Comparison of ENCODE assay signal across 7 mouse cellular contexts in genomic region chr8:106210035-106210731, GRCm38 (mm10). TPM values are rescaled to one million over a fixed set of nuclear protein-coding genes. Genes with fewer than 3 reads are reported as not detected.
DNase-seq lines count a peak whose midpoint lies in the region; ATAC-seq lines count a peak whose summit lies in the region.

No protein-coding gene starts in this region.

- no peaks in the 10 kb centered on the region for H3K9me3 ChIP-seq in embryonic facial prominence, embryonic 13.5 days
- H3K9me3 ChIP-seq in hindbrain, embryonic 15.5 days: no peaks in the 10 kb centered on the region
- H3K9me3 ChIP-seq in stomach, embryonic 16.5 days (replicated peaks; ENCODE audit: control insufficient read depth, low read length): no peaks in the 10 kb centered on the region

- peak overlapping the region; percentile 94 for H3K9ac ChIP-seq in embryonic facial prominence, embryonic 13.5 days
- H3K9ac ChIP-seq in hindbrain, embryonic 15.5 days: peak overlapping the region; percentile 76
- peak overlapping the region; percentile 95 for H3K9ac ChIP-seq in stomach, embryonic 16.5 days (ENCODE audit: low read length)

- peak overlapping the region; percentile 85 for H3K4me3 ChIP-seq in embryonic facial prominence, embryonic 13.5 days
- peak overlapping the region; percentile 82 for H3K4me3 ChIP-seq in hindbrain, embryonic 15.5 days
- peak overlapping the region; percentile 96 for H3K4me3 ChIP-seq in stomach, embryonic 16.5 days (replicated peaks; ENCODE audit: low read length)

- WGBS in embryonic facial prominence, embryonic 13.5 days: under 1% methylated on average over 35 of the region's 35 CpGs
- under 1% methylated on average over 35 of the region's 35 CpGs for WGBS in hindbrain, embryonic 15.5 days
- under 1% methylated on average over 35 of the region's 35 CpGs for WGBS in stomach, embryonic 16.5 days

- H3K36me3 ChIP-seq in embryonic facial prominence, embryonic 13.5 days: peaks cover 48% of the 10 kb centered on the region
- H3K36me3 ChIP-seq in hindbrain, embryonic 15.5 days: peaks cover 23% of the 10 kb centered on the region
- peaks cover 6% of the 10 kb centered on the region; the same call in 1 of the 2 replicates for H3K36me3 ChIP-seq in stomach, embryonic 16.5 days (ENCODE audit: control insufficient read depth, insufficient read depth, low read length)

- no peaks in the 10 kb centered on the region for H3K27me3 ChIP-seq in embryonic facial prominence, embryonic 13.5 days
- no peaks in the 10 kb centered on the region for H3K27me3 ChIP-seq in hindbrain, embryonic 15.5 days
- no peaks in the 10 kb centered on the region for H3K27me3 ChIP-seq in stomach, embryonic 16.5 days (ENCODE audit: control insufficient read depth, insufficient read depth, low read length)

- H3K4me2 ChIP-seq in embryonic facial prominence, embryonic 13.5 days: peak overlapping the region; percentile 79
- H3K4me2 ChIP-seq in hindbrain, embryonic 15.5 days: peak overlapping the region; percentile 83
- peak overlapping the region; percentile 85 for H3K4me2 ChIP-seq in stomach, embryonic 16.5 days (ENCODE audit: low read depth, low read length)

- peaks cover 19% of the 10 kb centered on the region for H3K4me1 ChIP-seq in embryonic facial prominence, embryonic 13.5 days
- H3K4me1 ChIP-seq in hindbrain, embryonic 15.5 days (replicated peaks): peaks cover 28% of the 10 kb centered on the region
- H3K4me1 ChIP-seq in stomach, embryonic 16.5 days (ENCODE audit: control insufficient read depth, insufficient read depth, low read length): peaks cover 8% of the 10 kb centered on the region

- DNase-seq in retina, postnatal 7 days (ENCODE audit: low read depth, low spot score): peak; percentile 19
- DNase-seq in retina, embryonic 14.5 days (ENCODE audit: low spot score): no peak
- DNase-seq in ZHBTc4 (ENCODE audit: low read depth, low spot score): peak; percentile 53
- DNase-seq in lung, postnatal 10 days: peak; percentile 6

- peak overlapping the region; percentile 95 for H3K27ac ChIP-seq in embryonic facial prominence, embryonic 13.5 days
- peak overlapping the region; percentile 95 for H3K27ac ChIP-seq in hindbrain, embryonic 15.5 days (replicated peaks)
- peak overlapping the region; percentile 89 for H3K27ac ChIP-seq in stomach, embryonic 16.5 days (ENCODE audit: low read length)

- peak; percentile 33; the same call in 1 of the 2 replicates for ATAC-seq in embryonic facial prominence, embryonic 13.5 days (ENCODE audit: insufficient number of reproducible peaks, insufficient read depth, low FRiP score, low TSS enrichment, low read depth)
- ATAC-seq in hindbrain, embryonic 15.5 days (ENCODE audit: low FRiP score, low read depth): peak; percentile 82
- peak; percentile 48 for ATAC-seq in stomach, embryonic 16.5 days (ENCODE audit: insufficient read depth, low FRiP score)

RNA-seq across cellular contexts. Expression of gene Slc7a6os, which starts 0.6 kb away (rescaled TPM):
- polyA plus RNA-seq in embryonic facial prominence, embryonic 13.5 days (2015; fragmentation: Nextera tagmentation; extraction: Ambion mirVana): 43.2 and 46.8 TPM in 2 replicates
- 31.5 and 34.2 TPM in 2 replicates for polyA plus RNA-seq in hindbrain, embryonic 15.5 days (2015; fragmentation: Nextera tagmentation; extraction: Ambion mirVana)
- polyA plus RNA-seq in stomach, embryonic 16.5 days (2015; fragmentation: Nextera tagmentation; extraction: Ambion mirVana): 25.5 and 26.3 TPM in 2 replicates

RNA-seq across cellular contexts. Expression of gene Prmt7, which starts 0.6 kb away (rescaled TPM):
- polyA plus RNA-seq in embryonic facial prominence, embryonic 13.5 days (2015; fragmentation: Nextera tagmentation; extraction: Ambion mirVana): 45.0 and 49.4 TPM in 2 replicates
- 59.5 and 59.9 TPM in 2 replicates for polyA plus RNA-seq in hindbrain, embryonic 15.5 days (2015; fragmentation: Nextera tagmentation; extraction: Ambion mirVana)
- polyA plus RNA-seq in stomach, embryonic 16.5 days (2015; fragmentation: Nextera tagmentation; extraction: Ambion mirVana): 43.8 and 44.7 TPM in 2 replicates

RNA-seq across cellular contexts. Expression of gene Slc7a6, which starts 41.5 kb away (rescaled TPM):
- polyA plus RNA-seq in embryonic facial prominence, embryonic 13.5 days (2015; fragmentation: Nextera tagmentation; extraction: Ambion mirVana): 57.6 and 59.2 TPM in 2 replicates
- 57.7 and 61.0 TPM in 2 replicates for polyA plus RNA-seq in hindbrain, embryonic 15.5 days (2015; fragmentation: Nextera tagmentation; extraction: Ambion mirVana)
- polyA plus RNA-seq in stomach, embryonic 16.5 days (2015; fragmentation: Nextera tagmentation; extraction: Ambion mirVana): 28.7 and 33.2 TPM in 2 replicates

RNA-seq across cellular contexts. Expression of gene Pla2g15, which starts 60.0 kb away (rescaled TPM):
- 18.1 and 18.7 TPM in 2 replicates for polyA plus RNA-seq in embryonic facial prominence, embryonic 13.5 days (2015; fragmentation: Nextera tagmentation; extraction: Ambion mirVana)
- 23.8 and 24.0 TPM in 2 replicates for polyA plus RNA-seq in hindbrain, embryonic 15.5 days (2015; fragmentation: Nextera tagmentation; extraction: Ambion mirVana)
- 13.7 and 14.9 TPM in 2 replicates for polyA plus RNA-seq in stomach, embryonic 16.5 days (2015; fragmentation: Nextera tagmentation; extraction: Ambion mirVana)
